Mouse (Mus musculus): ENCODE data around the gene Mymx. TPM values are rescaled to one million over a fixed set of nuclear protein-coding genes. Genes with fewer than 3 reads are reported as not detected.

Gene Mymx
- polyA plus RNA-seq, 1 experiment, result not detected

DNA sequence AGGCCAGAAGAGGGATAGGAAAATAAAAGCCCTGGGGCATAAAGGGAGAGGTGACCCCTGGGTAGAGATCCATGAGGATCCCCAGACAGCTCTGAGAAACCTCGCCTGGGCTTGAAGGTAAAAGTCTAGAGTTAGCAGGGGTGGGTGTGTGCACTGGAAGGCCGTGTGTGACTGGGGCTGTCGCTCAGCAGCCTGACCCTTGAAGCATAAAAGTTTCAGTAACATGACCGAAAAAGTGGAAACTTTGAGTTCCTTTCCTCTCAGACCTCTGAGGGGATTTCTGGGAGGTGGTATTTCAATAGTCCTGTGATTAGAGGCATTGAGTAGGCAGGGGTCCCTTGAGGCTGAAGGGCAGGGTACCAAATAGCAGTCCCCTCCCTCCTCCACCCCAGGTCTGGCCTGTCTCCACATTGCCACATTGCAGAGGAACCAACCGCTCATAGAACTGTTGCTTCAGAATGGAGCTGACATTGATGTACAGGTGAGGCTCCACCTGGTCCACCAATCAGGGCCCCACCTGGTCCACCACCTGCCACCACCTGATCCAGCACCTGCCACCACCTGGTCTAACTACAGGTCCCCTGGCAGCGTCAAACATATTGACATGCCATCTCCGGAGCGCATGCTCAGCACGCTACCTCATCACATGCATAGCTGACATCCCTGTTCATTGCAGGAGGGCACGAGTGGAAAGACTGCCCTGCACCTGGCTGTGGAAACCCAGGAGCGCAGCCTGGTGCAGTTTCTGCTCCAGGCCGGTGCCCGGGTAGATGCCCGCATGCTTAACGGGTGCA lies 42.0 kb downstream of the Mymx start:
- Histone ChIP-seq H3K4me3 (ENCODE audit: insufficient read depth, low read depth, low read length) (no peak overlapping the region), H3K4me1 (ENCODE audit: control insufficient read depth, insufficient read depth, low read length) (peaks cover 18% of the 10 kb centered on the region), H3K27ac (ENCODE audit: insufficient read depth, low read depth, low read length) (no peak overlapping the region)
- TF ChIP-seq CTCF (IDR thresholded peaks at IDR 0.05; ENCODE audit: insufficient read depth, low read depth, low read length) (no peak), POLR2A (IDR thresholded peaks at IDR 0.05; ENCODE audit: insufficient read depth, low read depth, low read length) (no peak)
- 89% methylated on average over 15 of the region's 15 CpGs for WGBS

DNA sequence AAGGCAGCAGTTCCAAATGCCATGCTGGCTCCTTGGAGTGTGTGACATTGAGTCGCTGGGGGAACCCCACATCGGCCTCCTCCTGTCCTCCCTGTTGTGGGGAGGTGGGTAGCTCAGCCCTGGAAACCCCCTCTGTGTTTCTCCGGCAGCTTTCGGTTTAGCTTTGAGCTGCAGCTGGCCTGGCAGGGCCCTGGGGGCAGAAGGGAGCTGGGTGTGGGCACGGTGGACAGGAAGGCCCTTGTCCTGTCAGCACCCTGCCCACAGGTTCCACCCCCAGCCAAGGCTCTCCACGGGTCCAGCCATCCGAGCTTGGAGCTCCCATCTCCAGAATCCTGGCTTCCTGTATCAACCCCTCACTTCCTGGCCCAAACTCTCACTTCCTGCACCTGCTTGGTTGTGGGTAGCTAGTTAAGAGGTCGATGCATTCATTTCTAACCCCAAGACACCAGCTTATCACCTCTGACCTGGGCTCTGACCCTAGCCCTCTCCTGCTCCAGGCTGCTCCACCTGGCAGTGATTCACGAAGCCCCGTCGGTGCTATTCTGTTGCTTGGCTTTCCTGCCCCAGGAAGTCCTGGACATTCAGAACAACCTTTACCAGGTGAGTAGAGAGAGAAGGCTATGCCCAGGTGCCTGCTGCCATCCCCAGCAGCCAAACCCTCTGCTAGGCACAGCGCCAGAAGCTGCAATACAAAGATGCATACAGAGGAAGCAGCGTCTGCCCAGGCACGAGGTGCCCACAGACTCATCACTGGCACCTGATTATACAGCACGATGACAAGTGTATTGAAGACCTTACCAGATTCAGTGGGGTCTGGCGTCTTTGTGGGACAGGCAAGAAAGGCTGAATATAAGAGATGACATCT lies 43.7 kb downstream of the Mymx start:
- 71% methylated on average over 16 of the region's 16 CpGs for WGBS
- H3K4me1 ChIP-seq (ENCODE audit: control insufficient read depth, insufficient read depth, low read length), result peaks cover 12% of the 10 kb centered on the region; the same call in 1 of the 2 replicates
- TF ChIP-seq POLR2A (IDR thresholded peaks at IDR 0.05; ENCODE audit: insufficient read depth, low read depth, low read length), result no peak
- no peak for TF ChIP-seq CTCF (IDR thresholded peaks at IDR 0.05; ENCODE audit: insufficient read depth, low read depth, low read length)
- H3K4me3 ChIP-seq (ENCODE audit: insufficient read depth, low read depth, low read length), result no peak overlapping the region
- H3K27ac ChIP-seq (ENCODE audit: insufficient read depth, low read depth, low read length), result no peak overlapping the region

DNA sequence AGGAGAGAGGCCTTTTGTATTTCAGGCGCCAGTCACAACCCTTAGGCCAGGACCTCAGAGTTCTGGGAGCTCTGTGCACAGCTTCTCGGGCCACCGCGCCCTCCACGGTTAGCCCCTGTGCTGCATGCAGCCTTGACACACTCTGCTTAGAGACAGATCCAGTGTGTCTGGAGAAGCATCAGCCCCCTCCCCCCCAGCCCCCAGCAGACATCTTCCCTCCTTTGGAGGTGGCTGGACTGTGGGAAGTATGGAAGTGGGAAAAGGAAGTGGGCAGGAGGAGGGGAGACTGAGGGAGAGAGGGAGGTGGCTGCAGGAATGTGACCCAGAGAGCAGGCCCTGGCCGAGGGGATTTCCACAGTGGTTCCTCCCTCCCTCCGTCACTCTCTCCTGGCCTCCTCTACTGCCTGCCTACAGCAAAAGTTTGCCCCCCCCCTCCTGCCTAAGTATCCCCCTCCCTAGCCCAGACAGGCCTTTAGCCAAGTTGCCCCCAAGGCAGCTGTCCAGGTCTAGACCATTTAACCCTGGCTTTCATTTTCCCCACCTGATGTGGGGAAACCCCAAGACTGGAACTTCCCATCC lies 44.6 kb downstream of the Mymx start:
- no peak overlapping the region for H3K27ac ChIP-seq (ENCODE audit: insufficient read depth, low read depth, low read length)
- WGBS, result 86% methylated on average over 7 of the region's 7 CpGs
- TF ChIP-seq POLR2A (IDR thresholded peaks at IDR 0.05; ENCODE audit: insufficient read depth, low read depth, low read length), result no peak
- TF ChIP-seq CTCF (IDR thresholded peaks at IDR 0.05; ENCODE audit: insufficient read depth, low read depth, low read length), result no peak
- H3K4me3 ChIP-seq (ENCODE audit: insufficient read depth, low read depth, low read length), result no peak overlapping the region
- H3K4me1 ChIP-seq (ENCODE audit: control insufficient read depth, insufficient read depth, low read length), result peaks cover 12% of the 10 kb centered on the region; the same call in 1 of the 2 replicates

DNA sequence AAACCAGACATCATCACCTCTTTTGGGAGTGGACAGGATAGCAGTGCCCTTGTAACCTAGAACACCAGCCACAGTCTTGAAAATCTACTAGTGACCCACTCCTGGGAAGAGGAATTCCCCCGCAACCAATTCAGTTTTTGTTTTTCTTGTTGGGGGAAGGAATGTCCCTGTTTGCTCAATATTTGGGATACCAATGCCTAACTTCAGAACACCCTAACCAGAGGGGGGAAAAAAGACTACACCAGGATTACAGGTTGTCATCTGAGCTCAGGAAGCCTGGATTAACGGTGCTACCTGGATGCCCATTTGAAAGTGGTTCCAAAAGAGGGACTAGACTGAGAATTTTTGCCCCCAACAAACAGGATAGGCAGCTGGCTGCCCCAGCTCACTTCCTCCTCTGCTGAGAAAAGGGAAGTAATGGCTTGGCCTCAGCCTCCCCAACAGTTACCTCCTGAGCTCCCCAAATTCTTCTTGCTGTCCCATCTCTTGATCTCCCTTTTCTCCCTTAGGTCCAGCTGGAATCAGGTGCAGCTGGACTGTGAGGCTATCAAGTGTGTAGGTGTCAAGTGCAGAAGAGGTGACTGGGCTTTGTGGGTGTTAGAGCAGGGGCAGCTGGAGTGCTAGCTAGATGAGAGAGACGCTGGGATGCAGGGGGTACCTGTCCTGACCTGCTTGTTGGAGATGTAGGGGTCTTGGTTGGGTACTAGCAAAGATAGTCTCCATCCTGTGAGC lies 45.2 kb downstream of the Mymx start:
- Histone ChIP-seq H3K4me3 (ENCODE audit: insufficient read depth, low read depth, low read length) (no peak overlapping the region), H3K27ac (ENCODE audit: insufficient read depth, low read depth, low read length) (no peak overlapping the region), H3K4me1 (ENCODE audit: control insufficient read depth, insufficient read depth, low read length) (peaks cover 15% of the 10 kb centered on the region)
- WGBS, result 68% methylated on average over 3 of the region's 3 CpGs
- TF ChIP-seq CTCF (IDR thresholded peaks at IDR 0.05; ENCODE audit: insufficient read depth, low read depth, low read length) (no peak), POLR2A (IDR thresholded peaks at IDR 0.05; ENCODE audit: insufficient read depth, low read depth, low read length) (no peak)

DNA sequence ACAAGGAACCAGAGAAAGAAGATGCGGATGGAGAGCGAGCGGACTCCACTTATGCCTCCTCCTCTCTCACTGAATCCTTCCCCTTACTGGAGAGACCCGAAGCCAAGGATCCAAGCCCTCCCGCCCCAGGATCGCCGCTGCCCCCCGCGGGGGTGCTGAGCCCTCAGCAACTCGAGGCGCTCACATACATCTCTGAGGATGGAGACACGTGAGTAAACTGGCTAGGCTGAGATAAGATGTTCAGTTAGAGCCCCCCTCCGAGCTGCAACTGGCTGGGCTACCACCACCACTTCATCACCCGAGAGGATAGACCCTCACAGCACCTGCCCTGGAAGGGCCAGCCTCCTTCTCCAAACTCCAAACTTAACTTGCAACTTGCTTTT lies 45.8 kb downstream of the Mymx start:
- Histone ChIP-seq H3K4me3 (ENCODE audit: insufficient read depth, low read depth, low read length) (peak overlapping the region; percentile 61), H3K27ac (ENCODE audit: insufficient read depth, low read depth, low read length) (no peak overlapping the region)
- 5% methylated on average over 14 of the region's 14 CpGs for WGBS

DNA sequence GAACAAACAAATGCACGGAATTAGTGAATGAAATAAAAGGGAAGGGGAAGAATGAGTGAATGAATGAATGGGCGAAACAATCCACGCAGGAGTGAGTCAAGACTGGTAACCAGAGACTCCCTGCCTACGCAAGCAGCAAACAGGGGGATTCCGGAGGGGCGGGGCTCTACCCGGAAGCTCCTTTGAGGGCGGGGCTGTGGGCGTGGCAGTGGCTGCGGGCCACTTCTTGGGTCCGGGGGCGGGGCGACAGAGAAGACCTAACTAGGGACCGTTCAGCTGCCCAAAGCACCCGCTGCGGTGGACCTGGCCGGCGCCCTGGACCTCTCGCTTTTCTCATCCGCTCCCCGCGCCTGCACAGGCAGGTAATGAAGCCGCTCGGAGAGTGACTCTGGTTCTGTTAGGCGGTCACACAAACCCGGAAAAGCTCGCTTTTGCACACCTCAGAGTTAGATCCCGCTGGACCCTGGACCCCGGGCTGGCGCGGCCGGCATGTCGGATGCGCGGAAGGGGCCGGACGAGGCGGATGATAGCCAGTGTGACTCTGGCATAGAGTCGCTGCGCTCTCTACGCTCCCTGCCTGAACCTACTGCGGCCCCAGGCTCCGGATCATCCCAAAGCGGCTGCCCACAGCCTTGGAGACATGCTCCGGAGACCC lies 46.3 kb downstream of the Mymx start, which contains the start of gene Nfkbie:
Gene Nfkbie (plus strand): TSS at position 252 of the 655 bp plus-strand sequence.
- Histone ChIP-seq H3K4me3 (ENCODE audit: insufficient read depth, low read depth, low read length) (peak within 1 kb of the TSS; percentile 61), H3K4me1 (ENCODE audit: control insufficient read depth, insufficient read depth, low read length) (peaks cover 15% of the 10 kb centered on the region), H3K27ac (ENCODE audit: insufficient read depth, low read depth, low read length) (no peak within 1 kb of the TSS)
- TF ChIP-seq CTCF (IDR thresholded peaks at IDR 0.05; ENCODE audit: insufficient read depth, low read depth, low read length), result no peak
- no peak for TF ChIP-seq POLR2A (IDR thresholded peaks at IDR 0.05; ENCODE audit: insufficient read depth, low read depth, low read length)
- WGBS, result under 1% methylated on average over 45 of the region's 45 CpGs

More for the DNA sequence above, 45.8 kb downstream of the Mymx start:
- peaks cover 15% of the 10 kb centered on the region for H3K4me1 ChIP-seq (ENCODE audit: control insufficient read depth, insufficient read depth, low read length)
- TF ChIP-seq POLR2A (IDR thresholded peaks at IDR 0.05; ENCODE audit: insufficient read depth, low read depth, low read length) (no peak), CTCF (IDR thresholded peaks at IDR 0.05; ENCODE audit: insufficient read depth, low read depth, low read length) (no peak)

DNA sequence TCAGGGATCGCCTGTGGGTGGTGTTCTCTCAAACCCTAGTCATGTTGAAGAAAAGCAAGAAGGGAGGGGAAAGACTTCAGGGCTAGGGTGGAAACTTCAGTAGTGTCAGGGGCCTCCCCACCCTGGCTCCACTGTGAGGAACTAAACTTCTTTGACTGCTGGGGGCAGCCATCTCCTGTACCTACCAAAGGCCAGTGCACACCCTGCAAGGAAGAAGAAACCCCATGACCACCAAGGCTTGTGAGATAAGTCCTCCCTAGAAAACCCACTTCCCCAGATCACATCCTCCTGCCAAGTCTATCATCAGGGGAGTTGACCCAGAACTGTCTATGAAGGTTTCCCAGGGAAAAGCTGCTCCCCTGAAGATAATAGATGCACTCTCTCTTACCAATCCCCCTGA lies 47.5 kb downstream of the Mymx start:
- WGBS, result 42% methylated on average over 1 of the region's 1 CpGs

DNA sequence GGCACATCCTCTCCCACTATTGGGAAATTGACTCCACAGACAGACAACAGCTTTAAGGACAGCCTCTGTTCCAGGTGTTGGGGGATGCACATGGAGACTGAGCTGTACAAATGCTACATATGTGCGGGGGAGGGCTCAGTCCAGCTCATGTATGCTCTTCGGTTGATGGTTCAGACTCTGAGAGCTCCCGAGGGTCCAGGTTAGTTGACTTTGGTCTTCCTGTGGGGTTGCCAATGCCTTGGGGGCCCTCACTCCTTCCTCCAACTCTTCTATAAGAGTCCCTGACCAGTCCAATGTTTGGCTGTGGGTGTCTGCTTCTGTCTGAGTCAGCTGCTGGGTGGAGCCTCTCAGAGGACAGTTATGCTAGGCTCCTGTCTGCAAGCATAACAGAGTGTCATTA lies 48.8 kb downstream of the Mymx start:
- TF ChIP-seq CTCF (IDR thresholded peaks at IDR 0.05; ENCODE audit: insufficient read depth, low read depth, low read length) (no peak), POLR2A (IDR thresholded peaks at IDR 0.05; ENCODE audit: insufficient read depth, low read depth, low read length) (no peak)
- 85% methylated on average over 3 of the region's 3 CpGs for whole genome bisulfite sequencing
- Histone ChIP-seq H3K27ac (ENCODE audit: insufficient read depth, low read depth, low read length) (no peak overlapping the region), H3K4me3 (ENCODE audit: insufficient read depth, low read depth, low read length) (no peak overlapping the region), H3K4me1 (ENCODE audit: control insufficient read depth, insufficient read depth, low read length) (peaks cover 25% of the 10 kb centered on the region)

More for the DNA sequence above, 47.5 kb downstream of the Mymx start:
- H3K27ac ChIP-seq (ENCODE audit: insufficient read depth, low read depth, low read length), result no peak overlapping the region
- H3K4me1 ChIP-seq (ENCODE audit: control insufficient read depth, insufficient read depth, low read length), result peaks cover 22% of the 10 kb centered on the region
- H3K4me3 ChIP-seq (ENCODE audit: insufficient read depth, low read depth, low read length), result no peak overlapping the region
- TF ChIP-seq POLR2A (IDR thresholded peaks at IDR 0.05; ENCODE audit: insufficient read depth, low read depth, low read length) (no peak), CTCF (IDR thresholded peaks at IDR 0.05; ENCODE audit: insufficient read depth, low read depth, low read length) (no peak)
